Mouse (Mus musculus) heart, adult 11 months (tissue): Measurements from ENCODE around the gene Slc8b1.
A peak's percentile ranks its signal among the peaks of the same experiment; 100 is the strongest.

Experiments used
- DNase-seq: peaks from one replicate; pipeline ENCODE4 v3.0.0; 2022

The Slc8b1 gene

DNA sequence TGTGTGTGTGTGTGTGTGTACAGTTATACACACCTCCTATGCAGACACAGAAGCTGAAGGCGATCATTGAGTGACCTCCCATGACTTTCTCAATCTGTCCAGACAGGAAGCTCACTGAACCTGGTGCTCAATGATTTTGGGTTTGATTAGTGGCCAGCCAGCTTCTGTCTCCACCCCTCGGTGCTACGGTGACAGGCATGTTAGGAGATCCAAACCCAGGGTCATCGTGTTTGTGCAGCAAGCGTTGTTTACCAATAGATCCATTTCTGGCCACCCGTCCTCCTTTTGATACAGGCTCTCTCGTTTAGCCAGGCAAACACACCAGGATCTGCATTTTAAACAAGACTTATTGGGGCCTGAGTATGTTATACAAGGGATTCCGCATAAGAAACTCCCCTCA, 20.7 kb downstream of the Slc8b1 start:
- no peak for DNase-seq

DNA sequence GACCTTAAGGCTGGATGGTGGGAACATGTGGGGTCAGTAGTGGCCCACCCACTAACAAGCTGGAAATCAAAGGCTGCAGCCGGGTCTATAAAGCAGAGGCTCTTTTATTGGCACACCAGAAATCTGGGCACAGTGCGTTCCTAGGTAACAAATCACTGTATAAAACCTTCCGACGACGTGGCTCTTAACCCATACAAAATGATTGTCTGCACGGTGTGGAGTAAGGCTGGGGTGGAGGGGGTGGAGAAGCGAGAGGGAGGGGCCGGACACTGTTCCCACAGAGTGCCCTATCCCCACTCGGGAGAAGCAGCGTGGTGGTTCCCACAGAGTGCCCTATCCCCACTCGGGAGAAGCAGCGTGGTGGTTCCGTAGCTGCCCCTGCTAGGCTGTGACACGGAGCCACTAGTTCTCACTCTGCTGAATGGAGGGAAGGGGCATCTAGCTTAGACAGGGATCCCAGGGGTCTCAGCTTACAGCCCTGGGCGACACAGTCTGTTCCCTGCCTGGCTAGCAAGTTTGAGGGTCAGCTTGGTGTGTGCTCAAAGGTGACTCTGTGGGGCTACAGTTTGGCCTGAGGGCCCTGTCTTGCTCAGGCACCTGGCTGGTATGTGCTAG, 23.2 kb downstream of the Slc8b1 start:
- no peak for DNase-seq

DNA sequence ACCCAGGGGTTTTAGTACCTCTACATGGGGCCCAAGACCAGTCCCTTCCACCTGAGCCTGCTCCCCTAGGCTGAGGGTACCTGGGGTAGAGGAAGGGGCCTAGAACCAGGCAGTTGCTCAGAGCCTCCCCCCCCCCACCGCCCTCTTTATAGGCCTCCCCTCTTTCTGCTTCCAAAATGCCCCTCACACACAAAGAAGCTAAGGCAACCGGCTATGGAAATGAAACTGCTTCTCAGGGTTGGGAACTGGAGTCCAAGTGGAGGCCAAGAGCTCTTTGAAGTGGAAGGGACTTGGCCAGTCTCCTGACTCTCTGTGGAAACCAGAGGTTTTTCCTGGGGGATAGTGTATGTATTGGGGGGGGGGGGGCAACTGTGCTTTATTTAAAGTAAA, 23.7 kb downstream of the Slc8b1 start:
- DNase-seq: no peak

DNA sequence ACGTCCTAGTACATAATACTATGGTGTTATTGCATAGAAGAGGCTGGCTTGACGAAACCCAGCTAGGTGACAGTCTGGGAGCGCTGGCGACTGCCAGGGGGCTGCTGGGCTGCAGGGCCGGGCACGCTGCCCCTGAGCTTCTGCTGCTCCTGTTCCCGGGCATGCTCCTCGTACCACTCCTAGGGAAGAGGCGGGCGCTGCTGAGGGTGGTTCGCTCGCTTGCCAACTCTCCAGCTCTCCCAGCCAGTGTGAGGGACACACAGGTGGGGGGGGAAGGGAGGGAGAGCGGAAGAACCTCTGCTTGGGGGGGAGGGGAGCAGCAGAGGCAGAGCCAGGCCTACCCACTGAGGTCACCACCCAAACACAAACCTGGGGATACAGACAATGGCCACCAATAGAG, 25.1 kb downstream of the Slc8b1 start:
- DNase-seq: peak; percentile 97

DNA sequence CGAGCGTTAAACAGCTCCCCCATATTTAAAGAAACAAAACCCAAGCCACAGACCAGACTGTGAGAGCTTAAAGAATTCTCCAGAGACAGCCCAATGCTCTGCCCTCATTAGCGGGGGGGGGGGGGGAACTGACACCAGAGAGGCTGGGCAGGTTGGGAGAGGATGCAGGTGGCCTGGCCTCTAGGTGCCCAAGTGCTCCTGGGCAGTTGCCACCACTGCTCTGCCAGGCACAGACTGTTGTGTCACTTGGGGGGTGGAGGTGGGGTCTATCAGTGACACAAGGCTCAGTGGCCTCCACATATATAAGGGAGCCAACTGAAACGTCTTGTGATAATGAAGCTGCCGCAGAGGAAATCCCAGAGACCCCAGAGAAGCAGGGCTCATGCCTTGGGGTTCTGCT, 25.7 kb downstream of the Slc8b1 start:
- DNase-seq: no peak

DNA sequence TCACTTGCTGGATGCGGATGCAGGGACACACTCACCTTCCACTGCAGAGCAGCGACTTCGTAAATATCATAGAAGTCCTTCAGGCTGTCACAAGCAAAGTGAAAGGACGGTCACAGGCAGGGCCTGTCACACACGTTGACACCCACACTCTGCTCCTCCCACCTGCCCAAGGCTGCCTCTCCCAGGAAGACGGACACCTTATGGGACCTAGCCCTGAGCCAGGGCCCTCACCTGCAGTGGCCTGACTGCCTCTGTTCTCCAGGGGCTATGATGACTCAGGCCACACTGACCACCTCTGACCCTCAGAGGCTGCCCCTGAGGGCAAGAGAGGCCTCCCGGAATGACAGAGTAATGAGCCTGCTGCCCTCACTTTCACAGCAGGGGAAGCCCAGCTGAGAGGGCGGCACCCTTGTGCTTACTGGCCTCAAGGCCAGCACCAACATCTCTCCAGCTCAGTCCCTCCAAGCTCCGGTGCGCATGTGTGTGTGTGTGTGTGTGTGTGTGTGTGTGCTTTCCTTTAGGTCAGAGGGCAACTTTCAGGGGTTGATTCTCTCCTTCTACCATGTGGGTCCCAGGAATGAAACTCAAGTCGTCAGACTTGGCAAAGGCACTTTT, 37.4 kb downstream of the Slc8b1 start:
- no peak for DNase-seq

DNA sequence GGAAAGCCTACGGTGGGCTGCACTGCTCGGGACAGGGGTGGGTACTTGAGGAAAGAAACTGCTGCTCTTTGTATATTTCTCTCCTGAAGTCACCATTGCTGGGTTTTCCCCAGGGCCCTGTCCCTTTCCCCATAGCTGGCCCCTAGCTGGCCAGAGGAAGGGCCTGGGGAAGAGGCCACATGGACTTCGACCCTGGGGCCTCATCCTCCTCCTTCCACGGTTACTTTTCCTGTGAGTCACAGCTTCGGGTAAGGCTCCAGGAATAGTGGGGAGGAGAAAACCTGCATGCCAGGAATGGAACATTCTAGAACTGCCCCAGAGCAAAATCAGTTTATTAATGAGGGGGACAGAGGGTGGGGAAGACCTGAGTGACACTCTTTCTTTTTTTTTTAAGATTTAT, 39.2 kb downstream of the Slc8b1 start:
- no peak for DNase-seq

DNA sequence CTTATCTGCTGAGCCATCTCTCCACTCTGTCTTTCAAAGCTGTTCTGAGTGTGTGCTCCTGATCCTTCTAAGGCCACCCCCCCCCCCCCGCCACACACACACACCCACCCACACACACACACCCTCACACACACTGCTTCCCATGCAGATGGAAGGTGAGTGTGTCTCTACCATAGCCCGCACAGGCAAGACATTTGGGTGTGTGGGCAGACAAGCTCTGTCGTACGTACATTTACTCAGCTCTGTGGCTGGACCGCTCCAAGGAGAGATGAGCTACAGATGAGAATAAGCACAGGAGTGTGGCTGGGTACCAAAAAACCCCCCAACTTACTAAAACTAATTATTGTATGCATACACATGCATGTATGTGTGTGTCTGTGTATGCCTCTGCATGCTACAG, 39.7 kb downstream of the Slc8b1 start:
- no peak for DNase-seq

DNA sequence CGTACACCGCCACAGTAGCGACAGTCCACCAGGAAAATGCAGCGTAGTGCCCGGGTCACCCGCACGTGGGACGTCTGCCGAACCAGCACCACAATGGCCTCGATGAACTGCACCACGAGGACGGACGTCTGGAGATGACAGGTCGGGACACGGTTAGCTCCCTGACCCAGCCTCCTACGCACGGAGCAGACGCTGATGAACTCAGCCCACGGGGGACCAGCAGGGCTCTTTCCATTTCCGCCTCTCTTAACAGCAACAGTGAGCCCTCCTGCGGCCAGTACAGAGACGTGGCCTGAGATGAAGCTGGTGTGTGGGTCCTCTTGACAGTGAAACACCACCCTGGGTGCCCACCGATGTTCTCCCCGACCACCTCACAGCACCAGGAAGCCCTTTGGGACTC, 44.9 kb downstream of the Slc8b1 start:
- peak; percentile 94 for DNase-seq

DNA sequence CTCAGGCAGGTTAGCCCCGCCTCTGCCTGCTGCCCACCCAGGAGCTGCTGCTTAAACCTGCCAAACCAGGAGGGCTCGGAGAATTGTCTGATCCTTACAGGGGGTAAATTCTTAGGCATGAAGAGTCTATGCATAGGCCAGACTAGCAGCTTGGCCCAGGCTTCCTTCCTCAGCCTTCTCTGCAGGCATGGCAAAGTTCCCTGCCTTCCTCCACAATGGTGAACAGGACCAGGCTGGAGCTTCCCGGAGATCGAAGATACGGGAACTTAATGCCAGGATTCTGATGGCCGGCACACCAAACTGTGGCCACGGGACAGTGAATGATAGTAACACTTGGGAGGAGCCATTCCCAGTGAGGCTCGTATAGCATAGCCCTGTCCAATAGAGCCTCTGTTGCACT, 47.1 kb downstream of the Slc8b1 start:
- DNase-seq: no peak

DNA sequence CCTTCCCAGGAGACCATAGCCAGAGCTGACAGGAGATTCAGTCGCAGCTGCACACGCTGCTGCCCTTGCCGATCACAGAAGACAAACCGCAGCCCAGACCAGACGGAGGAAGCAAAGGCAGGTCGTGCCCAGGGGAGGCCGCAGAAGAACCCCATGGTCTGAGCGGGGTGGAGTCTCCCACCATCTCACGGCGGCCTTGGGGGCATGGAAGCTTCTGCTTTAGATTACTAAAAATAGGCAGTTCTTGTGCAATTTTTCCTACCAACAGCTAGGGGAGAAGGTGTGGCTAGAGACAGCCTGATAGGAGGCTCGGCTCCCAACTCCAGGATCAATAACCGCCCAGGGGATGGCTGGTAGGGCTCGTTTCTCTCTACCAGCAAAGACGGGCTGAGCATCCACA, 47.8 kb downstream of the Slc8b1 start:
- DNase-seq: peak; percentile 97

DNA sequence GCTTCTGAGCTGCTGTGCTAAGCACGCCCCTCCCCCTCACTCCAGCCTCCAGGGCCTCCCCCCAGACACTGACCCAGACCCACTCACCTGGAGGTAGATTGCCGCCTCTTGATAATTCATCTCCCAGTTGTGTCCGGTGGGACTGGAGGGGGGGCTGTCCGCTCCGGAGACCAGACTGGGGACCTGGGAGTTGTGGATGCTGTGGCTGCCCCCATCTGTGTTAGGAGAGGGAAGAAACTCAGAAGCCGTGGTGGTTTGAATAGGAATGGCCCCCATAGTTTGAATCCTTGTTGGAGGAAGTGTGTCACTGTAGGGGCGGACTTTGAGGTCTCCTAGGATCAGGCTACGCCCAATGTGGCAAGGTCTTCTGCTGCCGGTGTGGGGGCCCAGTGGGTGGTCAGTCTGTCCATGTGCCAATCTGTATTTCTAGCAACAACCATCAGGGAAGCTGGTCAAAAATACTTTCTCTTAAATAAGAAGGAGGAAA, 49.2 kb downstream of the Slc8b1 start:
- DNase-seq: peak; percentile 95

DNA sequence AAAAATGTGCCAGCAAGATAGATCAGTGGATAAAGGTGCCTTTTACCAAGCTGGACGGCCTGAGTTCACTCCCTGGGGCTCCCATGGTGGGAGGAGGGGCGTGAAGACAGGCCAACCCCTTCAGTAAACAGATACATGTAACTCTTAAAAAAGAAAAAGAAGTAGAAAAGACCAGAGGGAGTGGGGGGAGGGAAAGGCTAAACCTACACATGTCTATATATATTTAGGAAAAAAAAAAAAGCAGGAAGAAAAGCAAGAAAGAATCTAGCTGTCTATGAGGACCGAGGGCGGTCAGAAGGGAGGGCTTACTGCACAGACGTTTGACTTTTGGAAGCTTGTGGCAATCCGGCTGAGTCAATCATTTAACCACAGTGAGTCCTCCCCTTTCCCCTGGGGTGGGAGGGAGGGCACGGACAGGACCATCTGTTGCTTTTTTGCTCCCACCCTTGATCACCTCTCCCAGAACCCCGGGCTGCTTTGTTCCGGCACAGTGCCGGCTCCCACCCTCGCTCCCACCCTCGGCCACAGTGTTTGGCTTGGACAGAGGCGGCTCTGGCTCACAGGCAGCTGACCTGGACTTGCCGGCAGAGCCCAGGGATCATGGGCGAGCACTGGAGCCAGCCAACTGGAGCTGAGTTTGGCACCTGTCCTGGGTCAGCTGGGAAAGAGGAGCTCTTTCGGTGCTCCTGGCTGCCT, 49.8 kb downstream of the Slc8b1 start:
- peak; percentile 99 for DNase-seq

DNA sequence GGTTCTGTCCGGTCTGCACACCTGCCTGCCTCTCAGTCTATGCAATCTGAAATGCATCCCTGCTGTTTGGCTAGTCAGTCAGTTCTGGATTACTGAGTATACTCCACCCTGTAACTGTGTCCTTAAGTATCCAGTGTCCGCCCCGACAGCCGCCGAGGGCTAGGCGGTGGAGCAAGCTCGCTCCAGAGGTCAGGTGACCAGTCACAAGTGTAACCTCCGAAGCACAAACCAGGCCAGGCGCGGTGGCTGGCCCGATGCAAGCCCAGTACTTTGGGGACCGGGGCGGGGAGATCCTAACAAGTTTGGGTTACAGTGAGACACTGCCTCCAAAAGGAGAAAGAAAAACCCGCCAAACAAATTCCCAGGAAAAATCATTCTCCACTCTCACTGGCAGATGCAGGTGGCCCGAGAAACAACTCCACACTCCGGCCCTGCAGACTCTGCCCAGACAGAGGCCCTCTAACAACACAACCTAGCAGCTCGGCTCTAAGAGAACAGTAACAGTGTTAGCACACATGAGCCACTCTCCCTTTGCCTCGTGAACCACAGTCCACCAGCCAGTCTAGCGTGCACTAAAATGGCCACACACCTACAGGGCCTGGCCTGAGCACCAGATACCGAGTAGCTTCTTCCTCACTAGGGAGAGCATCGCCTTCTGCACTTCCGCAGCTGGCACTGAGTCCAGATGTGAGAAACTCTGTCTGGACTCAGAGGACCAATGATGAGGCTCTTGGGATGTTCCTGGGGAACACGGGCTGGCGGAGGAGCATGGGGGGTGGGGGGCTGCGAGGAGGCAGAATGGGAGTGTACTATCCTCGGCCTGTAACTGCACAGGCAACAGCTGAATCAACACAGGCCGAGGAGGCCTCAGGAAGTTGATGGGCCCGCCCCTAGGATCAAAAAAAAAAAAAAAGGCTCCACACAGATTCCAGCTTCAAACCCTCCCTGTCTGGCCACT, 52.3 kb downstream of the Slc8b1 start:
- peak; percentile 99 for DNase-seq

DNA sequence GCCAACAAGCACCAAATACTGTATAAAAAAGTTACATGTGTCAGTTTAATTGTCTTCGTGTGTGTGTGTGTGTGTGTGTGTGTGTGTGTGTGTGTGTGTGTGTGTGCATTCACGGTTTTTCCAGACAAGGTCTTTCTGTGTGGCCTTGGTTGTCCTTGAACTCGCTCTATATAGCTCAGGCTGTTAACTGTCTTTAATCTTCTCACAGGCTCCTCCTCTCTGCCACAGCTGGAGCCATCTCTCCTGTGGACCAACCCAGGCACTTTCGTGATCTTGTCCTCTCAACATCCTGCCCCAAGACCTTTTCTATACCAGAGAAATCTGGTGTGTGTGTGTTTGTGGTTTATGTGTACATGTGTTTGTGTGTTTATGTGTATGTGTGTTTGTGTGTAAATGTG, 52.9 kb downstream of the Slc8b1 start:
- DNase-seq: no peak

DNA sequence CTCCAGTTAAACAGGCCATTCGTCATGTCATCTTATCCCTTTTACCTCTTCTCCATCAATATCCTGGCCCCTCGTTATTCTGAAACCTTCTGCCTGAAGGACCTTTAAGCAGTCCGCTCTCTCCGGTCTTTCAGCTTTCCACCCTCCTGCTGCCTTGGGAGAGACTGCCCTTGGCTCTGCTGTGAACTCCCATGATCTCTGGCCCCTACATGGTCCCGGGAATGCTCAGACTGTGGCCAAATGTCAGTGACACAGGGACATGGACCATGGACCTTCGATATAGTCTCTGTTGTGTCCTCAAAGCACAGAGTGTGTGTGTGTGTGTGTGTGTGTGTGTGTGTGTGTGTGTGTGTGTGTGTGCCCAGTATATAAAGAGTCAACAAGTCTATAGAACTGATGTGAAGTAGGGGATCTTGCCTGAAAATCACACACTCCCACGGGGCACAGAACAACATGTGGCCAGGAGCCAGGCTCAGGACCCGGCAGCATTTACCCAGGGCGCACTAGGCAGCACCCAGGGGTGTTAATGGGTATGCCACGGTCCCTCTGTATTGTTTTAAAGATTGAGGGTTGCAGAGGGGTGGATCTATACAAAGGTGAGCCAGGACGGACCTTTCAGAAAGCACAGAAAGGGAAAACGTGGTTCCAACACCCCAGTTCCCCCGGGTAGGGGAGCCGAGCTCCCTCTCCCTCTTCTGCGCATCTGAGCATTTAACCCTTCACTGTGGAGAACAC, 54.4 kb downstream of the Slc8b1 start:
- no peak for DNase-seq

DNA sequence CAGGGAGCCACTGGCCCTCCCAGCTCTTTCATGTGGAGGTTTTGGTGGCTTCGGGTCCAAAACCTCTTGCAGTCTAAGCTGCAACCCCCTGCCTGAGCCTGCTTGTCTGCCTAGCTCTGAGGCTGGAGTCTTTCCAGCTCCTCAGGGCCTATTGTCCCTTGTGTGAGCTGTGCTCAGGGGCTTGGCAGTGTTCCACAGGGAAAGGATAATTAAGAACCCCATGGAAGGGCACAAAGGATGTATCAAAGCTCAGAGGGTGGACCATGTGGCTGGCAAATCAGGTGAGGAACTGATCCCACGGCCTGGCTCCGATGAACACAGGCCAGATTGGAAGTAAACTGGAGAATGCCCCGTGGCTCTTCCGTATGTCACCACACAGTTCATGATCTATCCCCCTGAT, 55.1 kb downstream of the Slc8b1 start:
- DNase-seq: peak; percentile 97

DNA sequence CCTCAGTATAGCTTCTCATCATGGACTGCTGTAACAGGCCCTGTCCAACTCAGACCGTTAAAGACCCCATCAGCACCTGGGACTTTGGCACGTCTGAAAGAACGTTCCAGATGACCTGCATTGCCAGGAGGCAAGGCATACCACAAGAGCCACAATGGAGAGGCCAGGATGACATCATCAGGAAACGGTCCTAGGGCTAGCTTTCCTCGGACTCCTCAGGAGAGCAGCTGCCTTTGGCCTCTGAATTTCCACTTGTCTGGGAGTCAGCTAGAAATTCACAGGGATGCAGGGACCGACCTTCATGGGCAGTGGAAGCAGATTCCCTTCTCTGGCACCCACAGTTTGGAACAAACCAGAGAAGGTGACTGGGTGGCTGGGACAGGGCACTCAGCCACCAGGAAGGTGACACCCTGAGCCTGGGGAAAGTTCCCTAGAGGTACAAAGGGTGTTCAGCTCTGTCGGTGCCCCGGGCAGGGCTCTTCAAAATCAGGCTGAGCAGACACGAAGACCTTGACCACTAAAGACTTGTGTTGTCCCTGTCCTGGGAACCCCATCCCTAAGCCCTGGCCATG, 55.8 kb downstream of the Slc8b1 start:
- peak; percentile 96 for DNase-seq

DNA sequence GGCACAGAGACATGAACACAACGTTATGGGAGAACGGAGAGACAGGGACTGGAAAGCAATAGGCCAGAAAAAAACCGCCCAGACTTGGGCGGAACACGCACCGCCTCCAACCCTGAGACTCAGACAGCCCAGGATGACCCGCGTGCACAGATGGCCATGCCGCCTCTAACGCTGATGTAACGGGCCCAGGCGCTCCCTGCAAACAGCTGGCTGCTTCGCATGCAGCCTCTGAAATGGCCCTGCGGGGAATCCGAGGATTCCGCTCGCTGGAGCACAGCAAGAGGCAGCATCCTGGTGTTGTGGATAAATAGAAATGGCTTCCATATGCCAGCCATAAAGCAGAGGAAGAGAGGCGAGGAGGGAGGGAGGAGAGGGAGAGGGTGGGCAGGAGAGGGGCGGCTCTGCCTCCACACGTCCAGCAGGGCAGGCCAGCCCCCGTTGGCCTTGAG, 56.3 kb downstream of the Slc8b1 start:
- peak; percentile 99 for DNase-seq

DNA sequence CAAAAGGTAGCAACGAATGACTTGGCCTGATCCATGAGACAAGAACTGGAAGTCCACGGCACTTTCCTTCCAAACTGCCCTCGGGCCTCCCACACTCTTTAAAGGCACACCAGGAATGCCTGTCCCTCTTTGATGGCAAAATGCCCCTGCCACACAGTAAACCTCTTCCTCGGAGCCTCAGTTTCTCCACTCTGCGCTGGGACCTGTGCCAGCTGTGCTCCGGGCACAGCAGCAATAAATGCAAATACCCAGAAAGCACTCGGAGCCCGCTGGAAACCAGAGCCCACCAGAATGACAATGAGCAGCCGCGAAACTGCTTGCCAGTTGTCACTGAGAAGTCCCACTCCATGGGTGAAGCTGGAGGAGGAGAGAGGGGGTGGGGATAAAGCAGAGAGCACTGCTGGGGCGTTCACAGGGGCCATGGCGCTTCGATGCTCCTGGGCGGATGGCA, 56.8 kb downstream of the Slc8b1 start:
- DNase-seq: no peak

DNA sequence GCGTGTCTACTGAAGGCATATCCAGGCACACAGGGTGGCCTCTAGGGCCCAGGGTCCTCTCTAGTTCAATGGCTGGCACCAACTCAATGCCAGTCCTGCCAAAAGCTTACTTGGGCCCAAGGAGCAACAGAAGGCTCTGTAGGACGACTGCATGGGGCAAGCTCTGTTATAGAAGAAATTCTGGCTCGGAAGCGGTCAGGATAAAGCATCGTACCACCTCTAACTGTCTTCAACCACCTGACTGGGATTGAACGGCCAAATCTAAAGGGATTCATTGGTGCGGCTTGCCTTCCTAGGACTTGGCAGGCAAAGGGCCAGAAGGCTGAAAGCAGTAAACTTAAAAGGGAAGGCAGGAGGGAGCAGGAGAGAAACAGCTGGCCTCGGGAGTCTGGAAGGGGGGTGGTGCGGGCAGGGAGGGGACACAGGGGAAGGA, 57.4 kb downstream of the Slc8b1 start:
- DNase-seq: peak; percentile 91

DNA sequence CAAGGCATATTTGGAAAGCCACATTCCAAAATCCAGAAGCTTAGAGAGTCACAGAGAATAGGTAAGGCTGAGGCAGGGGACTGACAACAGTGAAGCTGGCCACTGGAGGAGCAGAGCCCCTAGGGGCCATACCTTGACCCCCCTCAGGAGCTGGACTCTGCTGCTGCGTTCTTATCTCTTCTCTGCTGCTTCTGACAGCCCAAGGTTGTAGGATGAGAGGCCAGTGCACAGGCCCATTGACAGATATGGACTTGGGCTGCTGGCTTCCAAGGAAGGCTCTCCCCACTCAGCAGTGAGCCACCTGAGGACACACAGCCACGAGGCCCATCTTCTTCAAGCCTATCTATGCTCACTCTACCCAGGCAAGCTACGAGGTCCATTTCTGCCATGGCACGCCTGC, 58.0 kb downstream of the Slc8b1 start:
- peak; percentile 89 for DNase-seq
